Mouse (Mus musculus) brown adipose tissue, adult 24 weeks (tissue): ENCODE data around the gene Gramd2. TPM values are rescaled to one million over a fixed set of nuclear protein-coding genes. Genes with fewer than 3 reads are reported as not detected.

ENCODE experiments used
- H3K27ac ChIP-seq: fragments of 200-500 bp; replicated peaks from 2 replicates; pipeline ENCODE4 v1.5.1; 2012; ENCODE audit warnings: low read depth, mild to moderate bottlenecking, low read length
- H3K4me1 ChIP-seq: fragments of 200-500 bp; 2 replicates; pipeline ENCODE4 v1.6.1; 2012; ENCODE audit warnings: low read length, mixed read lengths; ENCODE audit not compliant: control insufficient read depth, insufficient read depth, insufficient read length
- H3K4me3 ChIP-seq: fragments of 200-500 bp; 2 replicates; pipeline ENCODE4 v1.5.1; 2012; ENCODE audit warnings: low read depth, mild to moderate bottlenecking, low read length, moderate library complexity; ENCODE audit not compliant: insufficient read depth
- polyA plus RNA-seq: library from polyadenylated mRNA; stranded (reverse); fragments of >200 nt; gene quantifications from 2 replicates; pipeline ENCODE4 v1.2.4, GENCODE M21; 2012; ENCODE audit not compliant: missing spikeins, insufficient read depth, insufficient read length

The Gramd2 gene
- polyA plus RNA-seq, 1 experiment, result not detected

GRCm38 (mm10) chr9:59663226-59663625 is 16.7 kb upstream of the Gramd2 start:
- H3K4me1 ChIP-seq, result peaks cover 21% of the 10 kb centered on the region
- H3K4me3 ChIP-seq, result 0 out of 2 replicates have a peak overlapping the region, but pooled peaks have one; percentile 17

GRCm38 (mm10) chr9:59663957-59664356 is 16.0 kb upstream of the Gramd2 start:
- Histone ChIP-seq H3K4me1 (peaks cover 21% of the 10 kb centered on the region), H3K27ac (peak overlapping the region; percentile 93), H3K4me3 (no peak overlapping the region)

More at GRCm38 (mm10) chr9:59663226-59663625, 16.7 kb upstream of the Gramd2 start:
- peak overlapping the region; percentile 93 for H3K27ac ChIP-seq

GRCm38 (mm10) chr9:59664664-59665256 is 15.2 kb upstream of the Gramd2 start:
- Histone ChIP-seq H3K4me1 (peaks cover 19% of the 10 kb centered on the region), H3K27ac (peak overlapping the region; percentile 71), H3K4me3 (no peak overlapping the region)

- Histone ChIP-seq H3K27ac (no peak overlapping the region), H3K4me1 (peaks cover 11% of the 10 kb centered on the region), H3K4me3 (no peak overlapping the region)
Measured at GRCm38 (mm10) chr9:59666016-59666415, 13.9 kb upstream of the Gramd2 start.

- Histone ChIP-seq H3K27ac (no peak overlapping the region), H3K4me1 (peaks cover 5% of the 10 kb centered on the region), H3K4me3 (no peak overlapping the region)
Measured at GRCm38 (mm10) chr9:59666813-59667212, 13.1 kb upstream of the Gramd2 start.

GRCm38 (mm10) chr9:59667250-59667649 is 12.7 kb upstream of the Gramd2 start:
- Histone ChIP-seq H3K27ac (no peak overlapping the region), H3K4me1 (peaks cover 5% of the 10 kb centered on the region), H3K4me3 (no peak overlapping the region)

GRCm38 (mm10) chr9:59667904-59668303 is 12.0 kb upstream of the Gramd2 start:
- no peak overlapping the region for H3K27ac ChIP-seq
- peaks cover 5% of the 10 kb centered on the region for H3K4me1 ChIP-seq
- H3K4me3 ChIP-seq, result no peak overlapping the region

- H3K4me3 ChIP-seq, result no peak overlapping the region
- H3K27ac ChIP-seq, result no peak overlapping the region
- H3K4me1 ChIP-seq, result peaks cover 5% of the 10 kb centered on the region
Measured at GRCm38 (mm10) chr9:59668473-59668872, 11.5 kb upstream of the Gramd2 start.

GRCm38 (mm10) chr9:59669172-59669571 is 10.8 kb upstream of the Gramd2 start:
- no peak overlapping the region for H3K27ac ChIP-seq
- H3K4me3 ChIP-seq, result no peak overlapping the region
- peaks cover 2% of the 10 kb centered on the region for H3K4me1 ChIP-seq

- 0 out of 2 replicates have a peak overlapping the region, but pooled peaks have one; percentile 12 for H3K27ac ChIP-seq
- no peaks in the 10 kb centered on the region for H3K4me1 ChIP-seq
- H3K4me3 ChIP-seq, result no peak overlapping the region
Measured at GRCm38 (mm10) chr9:59672195-59672894, 7.6 kb upstream of the Gramd2 start.

- Histone ChIP-seq H3K4me1 (no peaks in the 10 kb centered on the region; the same call in 1 of the 2 replicates), H3K4me3 (no peak overlapping the region), H3K27ac (no peak overlapping the region)
Measured at GRCm38 (mm10) chr9:59673427-59673826, 6.5 kb upstream of the Gramd2 start.

- Histone ChIP-seq H3K27ac (no peak overlapping the region), H3K4me3 (no peak overlapping the region), H3K4me1 (no peaks in the 10 kb centered on the region; the same call in 1 of the 2 replicates)
Measured at GRCm38 (mm10) chr9:59675598-59675997, 4.3 kb upstream of the Gramd2 start.

- Histone ChIP-seq H3K4me3 (no peak overlapping the region), H3K4me1 (no peaks in the 10 kb centered on the region; the same call in 1 of the 2 replicates), H3K27ac (no peak overlapping the region)
Measured at GRCm38 (mm10) chr9:59678313-59678712, 1.6 kb upstream of the Gramd2 start.

GRCm38 (mm10) chr9:59680534-59680875 is 561 bp downstream of the Gramd2 start:
- H3K4me1 ChIP-seq, result no peaks in the 10 kb centered on the region; the same call in 1 of the 2 replicates

GRCm38 (mm10) chr9:59684020-59684419 is 4.1 kb downstream of the Gramd2 start:
- H3K4me3 ChIP-seq, result no peak overlapping the region
- no peak overlapping the region for H3K27ac ChIP-seq
- no peaks in the 10 kb centered on the region for H3K4me1 ChIP-seq

More at GRCm38 (mm10) chr9:59680534-59680875, 561 bp downstream of the Gramd2 start:
- Histone ChIP-seq H3K4me3 (no peak overlapping the region), H3K27ac (no peak overlapping the region)
